Mouse (Mus musculus) neural tube, embryonic 13.5 days (tissue): ENCODE data around the gene 2210011C24Rik. TPM values are rescaled to one million over a fixed set of nuclear protein-coding genes. Genes with fewer than 3 reads are reported as not detected.
"Not testable (repeated sequence)": the region's sequence is repeated elsewhere in the genome, so short reads cannot be mapped to it uniquely, and the experiment has no call there.

ENCODE experiments used
- ATAC-seq: fragments of 200-750 bp; cut with Nextera tagmentation; 2 replicates; pipeline ENCODE4 v1.8.0; 2017; ENCODE audit warnings: low read depth, mild to moderate bottlenecking, moderate TSS enrichment, moderate library complexity
- H3K27ac ChIP-seq: fragments of 300-500 bp; sonication (generic); replicated peaks from 2 replicates; pipeline ENCODE4 v1.5.1; 2015; ENCODE audit warnings: moderate library complexity, mild to moderate bottlenecking, inconsistent platforms
- H3K27me3 ChIP-seq: fragments of 300-500 bp; sonication (generic); 2 replicates; pipeline ENCODE4 v1.6.1; 2015; ENCODE audit warnings: mild to moderate bottlenecking, inconsistent platforms
- H3K36me3 ChIP-seq: fragments of 300-500 bp; sonication (generic); 2 replicates; pipeline ENCODE4 v1.6.1; 2015; ENCODE audit warnings: mild to moderate bottlenecking, inconsistent platforms
- H3K4me1 ChIP-seq: fragments of 300-500 bp; sonication (generic); replicated peaks from 2 replicates; pipeline ENCODE4 v1.6.1; 2015; ENCODE audit warnings: inconsistent platforms
- H3K4me2 ChIP-seq: fragments of 300-500 bp; sonication (generic); 2 replicates; pipeline ENCODE4 v1.6.1; 2015; ENCODE audit warnings: inconsistent platforms, mild to moderate bottlenecking, moderate library complexity
- H3K4me3 ChIP-seq: fragments of 300-500 bp; sonication (generic); 2 replicates; pipeline ENCODE4 v1.5.1; 2015; ENCODE audit warnings: mild to moderate bottlenecking, inconsistent platforms
- H3K9ac ChIP-seq: fragments of 300-500 bp; sonication (generic); 2 replicates; pipeline ENCODE4 v1.6.1; 2015; ENCODE audit warnings: moderate library complexity, mild to moderate bottlenecking, inconsistent platforms
- H3K9me3 ChIP-seq: fragments of 300-500 bp; sonication (generic); 2 replicates; pipeline ENCODE4 v1.6.1; 2016; ENCODE audit warnings: inconsistent platforms
- WGBS: fragments of 180-500 bp; shearing (Covaris S2); methylation state at CpG from one replicate; pipeline ENCODE4 v1.1.7; 2015; 5-methylcytosine and 5-hydroxymethylcytosine counted together
- polyA plus RNA-seq: library from polyadenylated mRNA; unstranded; fragments of >200 nt; fragmentation: Nextera tagmentation; extraction: Ambion mirVana; gene quantifications from 2 replicates; pipeline ENCODE4 v1.2.1, GENCODE M21; 2015

2210011C24Rik gene
- polyA plus RNA-seq, 1 experiment from 2014 or later, result 1.0 TPM

GRCm38 (mm10) chr8:84012499-84013165 lies 661 bp upstream of the 2210011C24Rik start:
- Histone ChIP-seq H3K36me3 (no peaks in the 10 kb centered on the region), H3K27me3 (peaks cover 44% of the 10 kb centered on the region), H3K4me2 (peak overlapping the region; percentile 85), H3K27ac (no peak overlapping the region), H3K9ac (peak overlapping the region; percentile 52), H3K9me3 (no peaks in the 10 kb centered on the region), H3K4me3 (peak overlapping the region; percentile 48), H3K4me1 (peaks cover 30% of the 10 kb centered on the region)
- no peak for ATAC-seq
- WGBS, result 7% methylated on average over 35 of the region's 35 CpGs

GRCm38 (mm10) chr8:84010625-84011611 lies 1.1 kb downstream of the 2210011C24Rik start:
- peak overlapping the region; percentile 70 for H3K9ac ChIP-seq
- peak overlapping the region; percentile 85 for H3K4me2 ChIP-seq
- peaks cover 44% of the 10 kb centered on the region for H3K27me3 ChIP-seq
- 2% methylated on average over 83 of the region's 83 CpGs for WGBS
- H3K36me3 ChIP-seq, result no peaks in the 10 kb centered on the region
- H3K27ac ChIP-seq, result no peak overlapping the region
- no peaks in the 10 kb centered on the region for H3K9me3 ChIP-seq
- peak; percentile 55 for ATAC-seq
- H3K4me1 ChIP-seq, result peaks cover 30% of the 10 kb centered on the region
- H3K4me3 ChIP-seq, result peak overlapping the region; percentile 48

DNA sequence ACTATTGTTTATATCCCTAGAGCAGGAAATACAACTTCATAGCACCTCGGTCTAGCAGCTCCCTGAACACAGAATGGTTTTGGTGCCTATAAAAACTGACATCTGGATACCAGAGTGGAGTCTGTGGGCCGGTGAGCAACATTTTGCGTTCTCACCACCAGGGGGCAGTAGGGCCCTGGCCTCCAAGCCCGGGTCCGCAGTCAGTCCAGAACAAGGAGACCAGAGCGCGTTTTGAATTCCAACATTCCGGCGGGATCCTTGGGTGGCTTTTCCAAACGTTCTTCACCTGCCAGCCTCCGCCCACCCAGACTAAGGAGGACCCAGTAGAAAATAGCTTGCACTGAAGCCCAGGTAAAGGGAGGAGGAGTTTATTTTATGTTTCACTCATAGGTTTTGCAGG lies 2.1 kb downstream of the 2210011C24Rik start:
- 0 out of 2 replicates have a peak, but pooled peaks have one; percentile 7 for ATAC-seq
- H3K4me2 ChIP-seq, result 0 out of 2 replicates have a peak overlapping the region, but pooled peaks have one; percentile 11
- H3K27ac ChIP-seq, result no peak overlapping the region
- no peak overlapping the region for H3K4me3 ChIP-seq
- H3K27me3 ChIP-seq, result peaks cover 44% of the 10 kb centered on the region
- no peak overlapping the region for H3K9ac ChIP-seq
- under 1% methylated on average over 11 of the region's 11 CpGs for WGBS
- no peaks in the 10 kb centered on the region for H3K36me3 ChIP-seq
- H3K9me3 ChIP-seq, result no peaks in the 10 kb centered on the region
- peaks cover 34% of the 10 kb centered on the region for H3K4me1 ChIP-seq

- H3K4me1 ChIP-seq, result peaks cover 43% of the 10 kb centered on the region
- H3K27ac ChIP-seq, result no peak overlapping the region
- H3K9ac ChIP-seq, result no peak overlapping the region
- no peaks in the 10 kb centered on the region for H3K36me3 ChIP-seq
- H3K9me3 ChIP-seq, result no peaks in the 10 kb centered on the region
- H3K4me3 ChIP-seq, result no peak overlapping the region
- peaks cover 37% of the 10 kb centered on the region for H3K27me3 ChIP-seq
- H3K4me2 ChIP-seq, result no peak overlapping the region
- ATAC-seq, result no peak
- WGBS, result 27% methylated on average over 7 of the region's 7 CpGs
These were observed 3.6 kb downstream of the 2210011C24Rik start for GRCm38 (mm10) chr8:84008362-84008761.

- H3K27ac ChIP-seq, H3K9ac ChIP-seq, ATAC-seq, H3K9me3 ChIP-seq, H3K36me3 ChIP-seq, H3K4me3 ChIP-seq: not testable (repeated sequence)
- Histone ChIP-seq H3K4me1 (peaks cover 34% of the 10 kb centered on the region), H3K27me3 (peaks cover 32% of the 10 kb centered on the region), H3K4me2 (peak overlapping the region; percentile 77; the same call in 1 of the 2 replicates)
- WGBS, result 91% methylated on average over 7 of the region's 7 CpGs
These were observed 6.5 kb downstream of the 2210011C24Rik start for GRCm38 (mm10) chr8:84005502-84005901.

- Histone ChIP-seq H3K27ac (peak overlapping the region; percentile 70), H3K27me3 (peaks cover 34% of the 10 kb centered on the region), H3K4me1 (peaks cover 31% of the 10 kb centered on the region), H3K9ac (peak overlapping the region; percentile 77), H3K4me3 (peak overlapping the region; percentile 61), H3K4me2 (peak overlapping the region; percentile 77), H3K36me3 (peaks cover 17% of the 10 kb centered on the region), H3K9me3 (no peaks in the 10 kb centered on the region)
- ATAC-seq, result peak; percentile 79
- 1% methylated on average over 30 of the region's 30 CpGs for WGBS
These were observed 7.3 kb downstream of the 2210011C24Rik start for GRCm38 (mm10) chr8:84004533-84005201.

DNA sequence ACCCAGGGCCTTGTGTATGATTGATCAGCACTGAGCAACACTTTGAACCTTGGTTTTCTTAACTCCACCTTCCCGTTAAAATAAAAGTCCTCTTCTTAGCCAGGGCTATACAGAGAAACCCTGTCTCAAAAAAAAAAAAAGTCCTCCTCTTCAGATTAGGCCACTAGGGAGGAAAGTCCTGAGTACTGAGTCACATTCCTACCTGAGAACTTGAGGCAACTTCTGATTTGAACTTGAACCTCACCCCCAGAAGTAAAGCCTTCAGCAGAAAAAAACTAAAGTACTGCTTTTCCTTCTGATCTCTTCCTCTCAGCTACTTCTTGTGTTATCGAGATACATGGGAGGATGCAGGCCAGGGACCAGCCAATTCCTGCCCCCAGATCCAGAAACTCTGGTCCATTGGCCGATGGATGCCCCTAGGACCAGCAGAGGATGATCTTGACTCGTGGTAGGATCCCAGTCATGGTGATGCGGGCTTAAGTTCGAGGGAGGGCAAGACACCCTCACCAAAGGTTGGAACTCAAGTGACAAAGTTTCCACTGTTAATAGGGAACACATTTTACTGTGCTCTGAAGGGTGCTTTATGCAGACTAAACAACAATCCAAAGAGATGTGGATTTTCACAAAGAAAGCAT lies 8.2 kb downstream of the 2210011C24Rik start:
- H3K4me3 ChIP-seq, result peak overlapping the region; percentile 61
- ATAC-seq, result no peak
- no peaks in the 10 kb centered on the region for H3K9me3 ChIP-seq
- peaks cover 33% of the 10 kb centered on the region for H3K27me3 ChIP-seq
- H3K9ac ChIP-seq, result peak overlapping the region; percentile 77
- peaks cover 40% of the 10 kb centered on the region for H3K4me1 ChIP-seq
- peak overlapping the region; percentile 77 for H3K4me2 ChIP-seq
- no peak overlapping the region for H3K27ac ChIP-seq
- 80% methylated on average over 6 of the region's 6 CpGs for WGBS
- H3K36me3 ChIP-seq, result peaks cover 20% of the 10 kb centered on the region

DNA sequence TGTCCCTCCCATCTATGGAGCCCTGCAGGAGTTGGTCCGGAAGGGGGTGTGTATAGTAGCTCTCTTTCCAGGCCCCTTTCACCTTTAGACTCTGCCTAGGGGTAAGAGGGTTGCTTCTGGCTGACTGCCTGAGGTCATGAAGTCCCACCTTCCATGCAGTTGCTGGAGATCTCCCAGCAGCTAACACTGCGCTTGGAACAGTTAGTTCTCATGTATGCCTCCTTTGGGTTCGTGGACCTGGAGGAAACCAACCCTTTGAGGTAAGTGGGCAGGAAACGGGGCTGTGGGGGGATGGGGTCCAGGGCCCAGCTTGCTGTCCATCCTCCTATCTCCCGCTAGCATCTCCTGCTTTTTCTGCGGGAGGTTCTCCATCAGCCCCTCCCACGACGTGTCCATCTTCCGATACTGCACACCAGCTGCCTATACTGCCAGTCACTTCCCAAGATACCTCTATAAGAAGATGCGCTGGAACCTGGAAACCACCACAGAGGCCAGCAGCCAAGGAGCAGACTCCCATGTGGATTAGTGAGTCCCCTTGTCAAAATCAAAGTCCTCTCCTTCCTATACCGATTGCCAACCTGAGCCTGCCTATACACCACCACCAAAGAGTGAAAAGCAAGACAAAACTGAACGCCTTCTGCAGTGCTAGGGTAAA lies 8.9 kb downstream of the 2210011C24Rik start:
- Histone ChIP-seq H3K4me1 (peaks cover 42% of the 10 kb centered on the region), H3K36me3 (peaks cover 20% of the 10 kb centered on the region), H3K27ac (no peak overlapping the region), H3K9ac (0 out of 2 replicates have a peak overlapping the region, but pooled peaks have one; percentile 13), H3K4me2 (no peak overlapping the region; the same call in 1 of the 2 replicates), H3K4me3 (no peak overlapping the region), H3K27me3 (peaks cover 33% of the 10 kb centered on the region), H3K9me3 (no peaks in the 10 kb centered on the region)
- 59% methylated on average over 12 of the region's 12 CpGs for WGBS
- ATAC-seq, result no peak

DNA sequence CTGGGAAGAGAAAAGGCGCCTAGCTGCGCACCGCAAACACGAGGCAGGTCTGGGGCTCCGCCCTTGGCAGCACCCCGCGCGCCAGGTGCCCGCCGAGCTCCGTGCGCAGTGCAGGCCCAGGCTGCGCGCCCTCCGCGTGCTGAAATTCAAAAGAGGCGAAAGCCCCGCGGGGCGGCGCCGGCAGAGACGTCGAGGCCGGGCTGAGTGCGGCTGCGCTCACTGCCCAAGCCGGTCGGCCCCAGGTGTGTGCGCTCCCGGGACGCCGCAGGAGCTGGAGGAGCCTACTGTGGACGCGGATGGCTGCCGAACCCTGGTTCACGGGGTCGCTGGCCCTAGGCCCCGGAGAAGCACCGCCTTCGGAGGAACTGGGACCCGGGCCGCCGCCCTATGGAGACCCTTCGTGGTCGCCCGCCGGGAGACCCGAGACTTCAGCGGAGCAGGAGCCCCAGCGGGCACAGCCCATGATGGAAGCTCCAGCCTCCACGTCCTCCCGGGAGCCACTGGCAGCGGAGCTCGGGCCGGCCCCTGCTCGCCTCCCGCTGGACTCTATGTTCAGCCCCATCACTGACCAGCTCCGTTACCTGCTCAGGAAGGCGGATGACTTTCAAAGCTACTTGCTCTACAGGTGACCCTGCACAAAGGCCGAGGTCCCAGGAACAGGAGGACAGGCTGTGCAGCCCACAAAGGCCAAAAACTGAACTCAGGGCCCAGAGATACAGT lies 10.5 kb downstream of the 2210011C24Rik start, which contains the start of gene 1700067K01Rik:
Gene 1700067K01Rik, plus strand, starts transcription at position 222 of the 720 bp plus-strand sequence.
- Histone ChIP-seq H3K27ac (no peak within 1 kb of the TSS), H3K4me2 (peak within 1 kb of the TSS; percentile 28), H3K4me3 (peak within 1 kb of the TSS; percentile 11), H3K4me1 (peaks cover 44% of the 10 kb centered on the region), H3K36me3 (peaks cover 20% of the 10 kb centered on the region), H3K9ac (peak within 1 kb of the TSS; percentile 49; the same call in 1 of the 2 replicates), H3K9me3 (no peaks in the 10 kb centered on the region), H3K27me3 (peaks cover 33% of the 10 kb centered on the region)
- no peak for ATAC-seq
- 17% methylated on average over 61 of the region's 61 CpGs for WGBS

- Histone ChIP-seq H3K27me3 (peaks cover 33% of the 10 kb centered on the region), H3K27ac (no peak overlapping the region), H3K4me2 (peak overlapping the region; percentile 81; the same call in 1 of the 2 replicates), H3K9ac (no peak overlapping the region), H3K4me1 (peaks cover 46% of the 10 kb centered on the region), H3K36me3 (peaks cover 23% of the 10 kb centered on the region), H3K9me3 (no peaks in the 10 kb centered on the region), H3K4me3 (no peak overlapping the region)
- WGBS, result 94% methylated on average over 2 of the region's 2 CpGs
- ATAC-seq, result no peak
These were observed 12.1 kb downstream of the 2210011C24Rik start for GRCm38 (mm10) chr8:83999825-84000224.
